Mouse (Mus musculus) heart, adult 11 months (tissue): ENCODE data around the gene 9230112D13Rik.

Experiments
- DNase-seq: peaks from one replicate; pipeline ENCODE4 v3.0.0; 2022

Gene 9230112D13Rik

GRCm38 (mm10) chr14:34497346-34497745 lies 25.3 kb downstream of the 9230112D13Rik start:
- DNase-seq, result no peak

- peak; percentile 22 for DNase-seq
Observed at GRCm38 (mm10) chr14:34493682-34494081, 28.9 kb downstream of the 9230112D13Rik start.

DNA sequence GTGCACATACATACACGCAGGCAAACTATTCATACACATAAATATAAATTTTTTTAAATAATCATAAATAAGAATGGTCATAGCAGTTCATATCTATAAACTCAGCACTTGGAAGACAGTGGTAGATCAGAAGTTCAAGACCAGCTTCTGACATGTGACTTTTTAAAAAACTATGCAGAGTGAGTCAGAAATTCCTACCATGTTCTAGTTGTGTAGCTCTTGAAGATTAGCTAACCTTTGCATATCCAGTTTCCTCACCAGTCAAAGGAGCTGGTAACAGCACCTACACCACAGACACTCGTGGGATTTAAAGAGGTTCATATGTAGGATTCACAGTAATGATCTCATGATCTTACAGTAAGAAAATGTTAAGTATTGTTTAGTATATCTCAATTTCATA lies 29.9 kb downstream of the 9230112D13Rik start:
- DNase-seq, result peak; percentile 8

- no peak for DNase-seq
Observed at GRCm38 (mm10) chr14:34490965-34491364, 31.6 kb downstream of the 9230112D13Rik start.

GRCm38 (mm10) chr14:34489928-34490327 lies 32.7 kb downstream of the 9230112D13Rik start:
- peak; percentile 93 for DNase-seq

- DNase-seq, result peak; percentile 68
Observed at GRCm38 (mm10) chr14:34486169-34486568, 36.4 kb downstream of the 9230112D13Rik start.

DNA sequence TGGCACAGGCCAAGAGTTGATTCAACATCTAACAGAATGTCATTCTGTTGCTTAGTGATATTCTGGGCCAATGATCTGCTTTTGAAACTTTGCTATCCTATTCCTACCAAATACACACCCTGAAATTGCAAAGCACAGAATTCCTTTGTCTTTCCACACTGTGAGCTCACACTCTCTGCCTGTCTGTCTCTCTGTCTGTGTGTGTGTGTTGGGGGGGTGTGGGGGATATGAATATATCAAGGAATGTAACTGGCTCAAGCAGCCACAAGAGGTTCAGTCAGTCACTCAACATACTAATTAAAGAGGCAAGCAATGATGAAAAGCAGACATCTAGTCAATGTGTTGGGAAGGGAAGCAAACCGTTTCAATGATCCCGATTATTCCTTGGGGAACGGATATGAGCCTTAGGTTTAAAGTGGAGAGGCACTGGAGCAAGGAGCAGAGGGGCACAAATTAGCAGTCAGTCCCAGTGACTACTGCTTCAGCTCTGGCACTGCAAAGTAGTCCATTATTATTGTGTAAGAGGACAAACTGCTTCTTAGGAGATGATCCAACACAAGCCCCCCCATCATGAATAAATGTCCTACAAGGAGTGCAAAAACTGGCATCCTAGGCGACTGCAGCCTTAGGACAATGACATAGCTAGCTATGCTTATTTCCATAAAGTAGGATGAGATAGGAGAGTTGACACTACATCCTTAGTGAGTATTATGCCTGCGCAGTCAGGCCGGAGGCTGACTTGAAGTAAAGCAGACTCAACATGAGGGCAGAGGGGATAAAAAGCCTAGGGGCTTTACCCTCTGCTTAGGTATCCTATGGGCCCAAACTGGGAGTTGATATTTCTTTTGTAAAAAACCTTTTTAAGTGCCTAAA lies 38.9 kb downstream of the 9230112D13Rik start:
- no peak for DNase-seq

GRCm38 (mm10) chr14:34471591-34471990 lies 51.0 kb downstream of the 9230112D13Rik start:
- DNase-seq, result no peak

DNA sequence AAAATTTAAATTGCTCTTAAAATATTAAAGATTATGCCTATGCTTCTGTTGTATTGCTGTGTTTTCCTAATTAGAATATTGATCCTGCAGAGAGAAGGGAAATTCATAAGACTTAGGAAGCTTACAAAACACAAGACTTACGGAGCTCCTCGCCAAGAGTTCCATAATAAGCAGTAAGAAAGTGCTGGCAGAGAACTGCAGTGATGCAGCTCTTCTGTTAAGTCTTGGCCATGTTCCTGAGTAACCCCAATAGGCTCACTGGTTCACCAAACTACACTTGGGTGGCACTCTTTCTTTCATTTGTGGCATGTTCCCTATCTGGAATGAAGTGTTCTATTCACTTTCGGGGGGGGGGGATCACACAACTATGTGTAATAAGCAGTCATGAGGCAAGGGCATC lies 56.3 kb downstream of the 9230112D13Rik start:
- DNase-seq, result peak; percentile 90
